Mouse (Mus musculus) testis, adult 10 weeks (tissue): Measurements from ENCODE around the gene Ctu1. TPM values are rescaled to one million over a fixed set of nuclear protein-coding genes. Genes with fewer than 3 reads are reported as not detected.

Source experiments
- polyA plus RNA-seq: library from polyadenylated mRNA; stranded (reverse); fragments of 350-450 nt; fragmentation: Illumina TruSeq; extraction: RNeasy Lipid Tissue Mini Kit (QIAGEN cat#74804); gene quantifications from one replicate; pipeline ENCODE4 v1.2.3, GENCODE M21; 2014; ENCODE audit warnings: low read depth, low replicate concordance

The Ctu1 gene
- 0.24 TPM for polyA plus RNA-seq

DNA sequence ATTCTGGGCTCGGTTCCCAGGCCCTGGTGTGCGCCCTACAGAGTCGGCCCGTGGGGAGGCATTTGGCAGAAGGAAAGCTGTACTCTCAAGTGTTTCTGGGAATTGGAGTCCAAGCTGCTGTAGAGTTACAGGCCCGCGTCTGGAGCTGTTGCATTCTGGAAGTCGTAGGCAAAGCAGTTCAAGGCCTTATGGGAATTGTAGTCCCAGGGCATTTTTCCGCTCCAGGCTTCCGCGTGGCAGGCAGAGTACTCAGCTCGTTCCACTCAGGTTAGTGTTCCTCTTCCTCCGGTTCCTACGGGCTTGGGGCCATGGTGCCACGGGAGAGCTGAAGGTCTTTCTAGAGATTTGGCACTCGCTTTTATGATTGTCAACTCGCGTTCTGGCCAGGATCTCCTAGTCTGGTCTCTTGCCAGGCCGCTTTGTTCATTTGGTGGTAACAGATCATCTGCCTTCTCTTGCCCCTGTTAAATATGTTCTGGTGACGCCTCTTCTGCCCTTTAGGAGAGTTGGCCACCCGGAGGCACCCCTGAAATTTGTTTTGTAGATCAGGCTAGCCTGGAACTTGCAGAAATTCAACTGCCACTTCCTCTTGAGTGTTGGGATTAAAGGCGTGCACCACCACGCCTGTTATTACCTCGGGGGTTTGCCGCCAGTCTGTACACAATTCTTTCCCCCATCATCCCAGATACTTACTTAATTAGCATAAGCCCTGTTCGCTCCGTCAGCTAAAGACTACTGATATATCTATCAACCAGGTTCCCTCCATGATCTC, at the start of gene Ctu1:
Ctu1 (plus strand) TSS at position 208 of the 772 bp plus-strand sequence.

DNA sequence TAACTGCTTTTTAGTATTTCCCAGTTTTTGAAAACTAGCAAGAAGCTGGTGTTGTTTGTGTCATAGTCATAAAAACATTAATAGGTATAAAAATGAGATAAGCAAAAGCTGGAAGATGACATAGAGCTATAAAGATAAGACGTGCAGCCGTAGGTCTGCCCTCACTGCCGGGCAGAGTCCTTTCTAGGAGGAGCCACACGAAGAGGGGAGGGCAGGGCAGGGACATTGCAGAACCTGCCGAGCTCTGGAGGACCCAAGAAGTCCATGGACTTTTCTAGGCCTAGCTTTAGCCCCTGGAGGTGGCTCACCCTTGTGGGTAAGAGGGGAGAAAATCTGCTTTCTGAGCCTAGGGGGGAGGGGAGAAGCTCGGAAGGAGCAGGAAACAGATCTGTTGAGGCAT, 37.3 kb upstream of the Ctu1 start, which contains the start of gene Ceacam18:
Ceacam18 (plus strand) TSS at position 208 of the 400 bp plus-strand sequence.

DNA sequence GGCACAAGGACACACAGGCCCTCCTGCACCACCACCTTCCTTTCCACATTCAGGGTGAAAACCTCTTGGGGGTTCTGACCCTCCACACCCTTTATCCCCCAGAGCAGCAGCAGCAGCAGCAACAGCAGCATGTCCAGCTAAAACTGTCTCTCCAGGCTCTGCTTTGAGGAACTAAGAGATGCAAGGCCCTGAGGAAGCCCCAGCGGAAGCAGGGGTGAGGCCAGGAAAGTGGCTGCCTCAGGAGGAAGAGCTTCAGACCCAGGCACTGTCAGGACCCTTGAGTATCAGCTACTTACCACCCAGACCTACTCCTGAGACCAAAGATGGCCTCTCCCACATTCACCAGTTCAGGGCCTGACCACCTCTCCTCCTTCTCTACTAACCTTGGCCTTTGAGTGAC, 11.8 kb upstream of the Ctu1 start, which contains the start of gene Siglece:
Siglece (minus strand) TSS at position 160 of the 400 bp plus-strand sequence.

DNA sequence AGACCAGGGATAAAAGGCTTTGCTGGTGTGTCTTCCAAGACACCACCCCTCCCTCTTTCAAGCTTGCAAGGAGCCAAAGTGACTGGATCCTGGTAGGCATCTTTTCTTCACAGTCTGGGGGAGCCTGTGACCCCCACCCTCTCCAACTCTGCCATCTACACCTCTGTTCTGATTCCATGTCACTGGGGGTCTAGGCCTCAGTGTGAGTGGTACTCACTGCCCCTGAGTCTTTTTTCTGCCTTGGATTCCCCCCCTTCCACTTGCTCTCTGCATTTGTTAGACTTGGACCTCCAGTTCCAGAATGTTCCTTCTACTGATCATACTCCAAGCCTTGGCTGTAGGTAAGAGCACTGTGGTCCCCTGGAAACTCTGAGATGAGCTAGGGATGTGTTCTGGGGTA, 18.3 kb downstream of the Ctu1 start, which contains the start of gene Klk14:
Klk14 (plus strand) TSS at position 301 of the 400 bp plus-strand sequence.

DNA sequence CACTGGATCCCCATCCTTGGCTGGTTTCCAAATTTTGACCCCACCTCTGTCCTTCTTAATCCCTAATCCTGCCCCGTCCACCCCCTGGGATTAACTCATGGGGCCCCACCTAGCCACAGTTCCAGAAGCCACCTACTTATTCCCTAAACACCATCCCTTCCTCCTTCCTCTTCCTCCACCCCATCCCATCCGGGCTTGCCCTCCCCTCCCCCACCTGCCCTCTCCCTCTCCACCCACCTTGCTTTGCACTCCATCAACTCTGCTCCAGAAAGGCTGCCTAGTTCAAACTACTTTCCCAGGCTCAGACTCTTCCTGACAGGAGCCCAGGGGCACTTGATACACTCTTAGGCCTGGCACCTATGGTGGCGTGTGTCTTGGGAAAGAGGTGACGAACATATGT, 40.5 kb downstream of the Ctu1 start, which contains the start of gene Klk13:
Klk13 (plus strand) TSS at position 301 of the 400 bp plus-strand sequence.

Other genes with a start within 250 kb of the Ctu1 start
- not detected for gene Lim2, start 244.3 kb upstream of the Ctu1 start, polyA plus RNA-seq
- not detected for gene Nkg7, start 234.9 kb upstream of the Ctu1 start, polyA plus RNA-seq
- 18.3 TPM for gene Cldnd2, start 231.2 kb upstream of the Ctu1 start, polyA plus RNA-seq
- gene Etfb, start 227.9 kb upstream of the Ctu1 start, polyA plus RNA-seq, result 3.1 TPM
- gene Gm45233, start 227.9 kb upstream of the Ctu1 start, polyA plus RNA-seq, result not detected
- 1.5 TPM for gene Vsig10l, start 208.9 kb upstream of the Ctu1 start, polyA plus RNA-seq
- 0.46 TPM for gene Iglon5, start 181.9 kb upstream of the Ctu1 start, polyA plus RNA-seq
- 14.5 TPM for gene 4931406B18Rik, start 166.1 kb upstream of the Ctu1 start, polyA plus RNA-seq
- gene Cd33, start 127.6 kb upstream of the Ctu1 start, polyA plus RNA-seq, result 2.1 TPM
- gene Zfp658, start 109.8 kb upstream of the Ctu1 start, polyA plus RNA-seq, result 0.34 TPM
- 13.8 TPM for gene Zfp719, start 92.4 kb upstream of the Ctu1 start, polyA plus RNA-seq
- 9.2 TPM for gene Zfp819, start 64.8 kb upstream of the Ctu1 start, polyA plus RNA-seq
- gene Ceacam18, start 37.3 kb upstream of the Ctu1 start, polyA plus RNA-seq, result not detected
- gene Siglece, start 11.9 kb upstream of the Ctu1 start, polyA plus RNA-seq, result 1.0 TPM
- not detected for gene Klk14, start 18.4 kb downstream of the Ctu1 start, polyA plus RNA-seq
- not detected for gene Klk13, start 40.6 kb downstream of the Ctu1 start, polyA plus RNA-seq
- not detected for gene Klk12, start 96.9 kb downstream of the Ctu1 start, polyA plus RNA-seq
- gene Klk11, start 102.6 kb downstream of the Ctu1 start, polyA plus RNA-seq, result not detected
- not detected for gene Klk10, start 109.0 kb downstream of the Ctu1 start, polyA plus RNA-seq
- gene Klk9, start 119.9 kb downstream of the Ctu1 start, polyA plus RNA-seq, result not detected
- gene Klk8, start 125.6 kb downstream of the Ctu1 start, polyA plus RNA-seq, result not detected
- gene Klk7, start 139.3 kb downstream of the Ctu1 start, polyA plus RNA-seq, result not detected
- gene Klk6, start 152.5 kb downstream of the Ctu1 start, polyA plus RNA-seq, result not detected
- not detected for gene Klk5, start 170.0 kb downstream of the Ctu1 start, polyA plus RNA-seq
- gene Klk4, start 209.1 kb downstream of the Ctu1 start, polyA plus RNA-seq, result not detected